Mouse (Mus musculus) left cerebral cortex, adult 8-10 months (tissue): ENCODE measurements at regions not wholly inside any gene's neighbourhood (a gene's known extent, or its start where the extent isn't known, plus 50 kb on each side); places are given as distances from the start of the nearest gene placed in this dataset.

ENCODE experiments used
- DNase-seq, 2 experiments: peaks; one replicate each; pipeline ENCODE4 v3.0.0; 2022; ENCODE audit warnings: low spot score in 2 of 2

GRCm38 (mm10) chr11:63287766-63288165, 159.0 kb downstream of the Pmp22 start:
- DNase-seq = no peak

GRCm38 (mm10) chr11:63290618-63291017, 161.8 kb downstream of the Pmp22 start:
- DNase-seq = no peak

DNA sequence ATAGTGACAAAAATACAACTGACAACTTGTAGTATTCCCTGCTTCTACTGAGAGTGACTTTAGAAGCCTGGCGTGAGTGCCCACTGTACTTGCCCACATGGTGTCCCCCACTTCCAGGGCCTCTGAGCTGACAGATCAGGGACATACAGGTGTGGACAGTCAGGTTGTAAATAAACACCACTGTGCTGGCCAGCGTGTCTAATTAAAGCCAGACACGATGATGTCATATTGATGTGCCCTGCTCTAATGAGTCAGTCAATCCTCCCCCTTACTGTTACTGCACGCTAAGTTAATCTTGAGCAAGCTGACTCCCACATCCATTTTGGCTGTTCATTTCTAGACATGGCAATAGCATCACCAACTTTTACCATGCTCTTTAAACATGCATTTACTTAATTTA, 164.7 kb downstream of the Pmp22 start:
- no peak for DNase-seq

GRCm38 (mm10) chr11:63294476-63294875, 165.7 kb downstream of the Pmp22 start:
- no peak for DNase-seq

DNA sequence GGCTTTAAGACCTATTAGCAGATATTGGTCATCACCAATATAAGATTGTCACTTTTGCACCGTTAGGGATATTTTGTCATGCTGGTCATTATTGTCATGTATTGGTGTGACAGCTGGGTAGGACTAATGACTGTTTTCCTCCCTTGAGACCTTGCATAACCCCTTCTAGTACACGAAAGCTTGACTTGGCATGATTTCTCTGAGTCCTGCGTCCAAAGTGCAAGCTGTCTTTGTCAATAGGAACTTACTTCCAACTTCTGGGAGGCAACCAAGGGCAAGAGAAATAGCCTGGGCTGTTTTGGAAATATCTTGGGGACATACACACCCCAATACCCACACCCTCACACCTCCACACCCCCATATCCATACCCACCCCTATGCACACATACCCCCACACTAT, 167.7 kb downstream of the Pmp22 start:
- DNase-seq = no peak

DNA sequence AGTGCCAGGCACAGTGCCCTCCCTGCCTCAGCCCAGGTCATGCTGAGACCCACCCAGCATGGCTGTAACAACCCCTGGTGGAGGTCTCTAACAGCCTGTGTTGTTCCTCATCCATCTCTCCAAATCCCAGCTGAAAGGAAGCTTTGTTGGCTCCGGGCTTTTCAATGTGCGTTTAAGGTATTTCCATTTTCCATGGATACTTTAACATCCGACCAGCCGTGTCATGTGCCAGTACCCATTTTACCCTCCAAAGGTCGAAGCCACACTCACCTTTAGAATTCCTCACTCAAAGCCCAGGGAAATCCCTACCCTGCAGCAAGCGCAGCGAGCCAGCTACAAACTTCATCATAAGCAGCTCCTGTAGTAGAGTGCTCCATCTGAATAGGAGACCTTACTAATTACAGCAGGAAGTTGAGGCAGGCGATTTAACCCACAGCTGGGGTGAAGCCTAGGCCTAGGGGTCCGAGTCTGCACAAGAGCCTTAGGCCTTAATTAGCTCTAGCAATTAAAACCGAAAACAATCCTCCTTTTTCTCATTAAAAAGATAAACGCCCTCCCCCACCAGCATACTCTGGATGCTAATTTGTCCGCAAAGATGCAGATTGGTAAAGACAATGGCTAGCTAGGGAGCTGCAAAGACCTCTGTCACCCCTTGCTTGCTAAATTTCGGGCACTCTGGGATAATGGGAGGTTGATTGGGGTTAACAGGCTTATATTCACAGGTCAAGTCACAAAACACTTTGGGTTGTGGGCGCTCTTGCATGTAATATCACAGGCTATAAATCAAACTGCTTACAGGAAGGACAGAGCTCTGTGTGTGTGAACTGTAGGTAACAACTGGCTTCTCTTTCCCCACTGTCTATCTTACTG, 171.2 kb downstream of the Pmp22 start:
- no peak for DNase-seq

- DNase-seq = no peak
These were observed 196.4 kb downstream of the Pmp22 start for GRCm38 (mm10) chr11:63325166-63325565.

DNA sequence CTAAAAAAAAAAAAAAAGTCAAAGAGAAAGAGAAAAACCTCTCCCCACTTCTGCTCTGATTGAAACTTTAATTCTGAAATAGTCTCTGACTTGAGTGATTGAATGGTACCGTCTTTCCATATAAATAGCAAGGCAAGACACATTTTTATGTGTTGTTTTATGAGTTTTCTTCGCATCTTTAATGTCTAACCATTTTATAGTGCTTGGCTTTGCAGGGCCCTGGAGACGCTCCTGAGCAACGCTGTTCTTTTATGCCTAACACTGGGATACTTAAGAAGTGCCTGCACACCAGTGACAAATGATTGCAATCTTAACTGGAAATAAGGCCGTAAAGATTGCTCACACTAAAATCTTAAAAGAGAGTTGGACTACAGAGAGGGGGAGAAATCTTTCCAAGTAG, 198.1 kb downstream of the Pmp22 start:
- DNase-seq = no peak

- DNase-seq = no peak
These were observed 208.7 kb downstream of the Pmp22 start for GRCm38 (mm10) chr11:63337503-63337902.

DNA sequence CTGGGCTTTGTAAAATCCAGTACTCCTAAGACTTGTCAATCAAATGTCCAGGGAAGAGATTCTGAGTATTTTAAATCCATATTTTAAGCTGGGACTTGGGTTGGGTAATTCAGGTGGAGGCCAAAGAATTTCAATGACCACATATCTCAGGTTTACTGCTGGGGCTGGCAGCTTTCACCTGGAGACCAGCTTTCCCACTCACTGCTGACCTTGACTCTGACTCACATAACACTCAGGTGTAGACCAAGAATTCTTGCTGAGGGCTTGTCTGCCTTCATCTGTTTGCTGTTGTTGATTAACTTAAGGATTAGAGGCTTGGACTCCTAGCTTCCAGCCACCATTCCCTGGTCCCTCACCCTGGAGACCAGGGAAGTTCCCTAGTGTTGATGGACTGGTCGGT, 209.5 kb downstream of the Pmp22 start:
- no peak for DNase-seq

GRCm38 (mm10) chr11:63345653-63346052, 216.9 kb downstream of the Pmp22 start:
- no peak for DNase-seq

DNA sequence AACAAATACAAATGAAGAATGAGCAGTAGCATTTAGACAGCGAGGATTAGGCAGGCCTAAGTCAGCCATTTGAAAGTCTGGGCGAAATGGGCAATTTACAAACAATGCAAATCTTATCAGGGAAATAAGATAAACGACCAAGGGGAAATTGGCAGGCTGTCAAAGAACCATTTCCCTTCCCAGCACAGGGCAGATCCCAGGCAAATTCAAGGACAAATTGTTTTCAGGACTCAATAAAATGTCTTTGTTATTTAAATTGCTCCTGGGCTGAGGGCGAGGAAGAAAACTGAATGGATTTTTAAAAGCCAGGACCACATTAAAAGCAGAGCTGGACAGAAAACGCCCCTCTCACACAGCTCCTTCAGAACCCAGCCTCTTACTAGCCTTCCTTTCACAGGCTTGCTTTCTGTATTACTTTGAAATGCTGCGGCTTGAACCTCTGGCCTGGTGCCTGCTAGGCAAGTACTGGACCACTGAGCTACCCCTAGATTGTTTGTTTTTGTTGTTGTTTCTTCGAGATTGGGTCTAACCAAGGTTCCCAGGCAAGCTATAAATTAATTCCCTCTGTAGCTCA, 221.4 kb downstream of the Pmp22 start:
- DNase-seq = no peak

DNA sequence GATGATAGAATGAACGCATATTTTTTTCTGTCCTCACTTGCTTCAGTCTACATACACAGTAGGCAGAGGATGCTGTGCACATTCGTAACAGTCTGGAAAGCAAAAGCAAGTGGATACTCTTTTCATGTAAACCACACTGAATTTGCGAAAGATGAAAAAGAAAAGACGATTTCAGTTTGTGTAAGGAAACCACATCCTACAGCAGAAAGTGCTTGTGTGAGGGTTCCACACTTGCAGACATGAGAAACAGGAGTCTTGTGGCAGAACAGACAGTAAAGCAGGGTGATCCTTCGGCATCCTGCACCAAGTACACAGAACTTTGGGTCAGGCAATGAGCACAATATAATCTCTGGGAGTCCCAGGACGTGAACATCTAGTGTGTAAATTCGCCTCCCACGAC, 223.2 kb downstream of the Pmp22 start:
- DNase-seq = no peak

DNA sequence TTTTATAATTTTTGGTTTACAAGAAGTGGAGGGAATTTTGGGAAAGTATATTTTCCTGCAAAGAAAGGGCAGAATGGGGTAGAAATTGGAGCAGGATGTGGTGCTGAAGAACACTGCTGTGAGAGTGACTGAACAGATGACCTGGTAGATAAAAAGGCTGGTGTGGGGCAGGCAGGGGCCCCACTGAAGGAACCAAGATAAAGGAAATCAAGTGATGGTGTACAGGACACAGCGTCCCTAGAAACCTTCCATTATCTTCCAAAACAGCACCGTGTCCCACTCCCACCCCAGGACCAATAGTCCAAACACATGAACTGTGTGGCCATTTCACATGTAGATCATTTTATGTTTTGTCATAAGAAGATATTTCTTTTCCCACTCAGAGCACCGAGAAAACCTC, 224.2 kb downstream of the Pmp22 start:
- no peak for DNase-seq

- no peak for DNase-seq
These were observed 224.9 kb downstream of the Pmp22 start for GRCm38 (mm10) chr11:63353671-63354070.

- DNase-seq = no peak
These were observed 229.1 kb downstream of the Pmp22 start for GRCm38 (mm10) chr11:63357772-63358344.

DNA sequence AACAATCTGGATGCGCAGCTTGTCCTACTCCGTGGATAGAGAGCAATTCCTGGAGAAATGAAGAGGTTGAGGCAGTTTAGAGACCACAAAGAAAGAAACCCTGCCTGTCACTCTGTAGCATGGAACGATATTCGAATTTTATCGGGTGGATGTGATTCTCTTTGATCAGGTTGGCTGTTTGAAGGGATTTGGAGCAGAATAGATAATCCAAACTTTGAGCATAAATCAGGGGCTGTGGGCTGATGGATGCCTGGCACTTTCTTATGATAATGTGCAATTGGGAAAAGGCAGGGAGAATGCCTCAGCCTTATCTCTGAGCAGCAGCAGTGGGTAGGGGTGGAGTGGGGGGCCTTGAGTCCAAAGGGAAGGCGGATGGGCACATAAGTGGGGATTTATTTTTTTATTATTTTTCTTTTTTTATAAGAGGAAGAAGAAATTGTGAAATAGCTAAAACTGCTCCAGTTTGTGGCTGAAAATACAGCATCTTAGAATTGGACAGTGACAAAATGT, 239.0 kb downstream of the Pmp22 start:
- DNase-seq = no peak

GRCm38 (mm10) chr11:63369475-63369874, 240.7 kb downstream of the Pmp22 start:
- no peak for DNase-seq

GRCm38 (mm10) chr11:63376311-63376710, 247.5 kb downstream of the Pmp22 start:
- DNase-seq = no peak

GRCm38 (mm10) chr11:63376991-63377390, 248.2 kb downstream of the Pmp22 start:
- DNase-seq = no peak

DNA sequence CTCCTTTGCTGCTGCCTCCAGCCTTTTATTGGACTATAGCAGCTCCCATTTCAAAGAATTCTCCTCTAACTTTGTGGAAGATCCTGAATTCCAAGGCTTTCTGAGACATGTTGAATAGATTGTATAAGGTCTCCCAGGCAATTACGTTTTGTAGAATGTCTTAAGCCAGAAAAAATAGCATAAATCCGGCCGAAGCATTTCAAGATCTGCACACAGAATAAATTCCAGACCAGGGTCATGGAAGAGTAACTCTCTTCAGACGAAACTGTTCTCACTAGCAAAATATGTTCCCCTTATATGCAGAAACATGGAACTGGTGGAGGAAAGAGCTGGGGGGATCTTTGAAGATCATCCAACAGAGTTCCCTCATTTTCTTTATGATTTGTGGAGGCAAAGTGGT, 259.5 kb downstream of the Pmp22 start:
- DNase-seq = no peak

- no peak for DNase-seq
These were observed 262.7 kb downstream of the Pmp22 start for GRCm38 (mm10) chr11:63391478-63391877.

DNA sequence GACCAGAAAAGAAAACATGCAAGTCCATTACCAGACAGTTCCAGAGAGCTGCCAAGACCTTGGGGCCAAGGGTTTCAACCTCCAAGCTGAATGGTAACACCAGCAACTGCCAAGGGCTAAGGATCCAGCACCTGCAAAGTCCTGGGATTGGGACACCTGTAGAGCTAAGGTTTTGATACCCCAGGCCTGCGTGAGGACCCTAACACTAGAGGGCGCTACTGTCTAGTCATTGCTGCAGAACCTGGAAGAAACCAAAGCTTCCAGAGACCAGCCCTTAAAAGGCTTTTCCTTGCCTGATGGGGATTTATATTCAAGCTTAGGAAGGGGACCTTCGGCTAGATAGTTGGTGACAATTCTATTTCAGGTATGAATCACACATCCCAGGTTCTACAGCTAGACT, 263.6 kb downstream of the Pmp22 start:
- no peak for DNase-seq
